ENCODE assay signal across 24 mouse cellular contexts in the genomic region with DNA sequence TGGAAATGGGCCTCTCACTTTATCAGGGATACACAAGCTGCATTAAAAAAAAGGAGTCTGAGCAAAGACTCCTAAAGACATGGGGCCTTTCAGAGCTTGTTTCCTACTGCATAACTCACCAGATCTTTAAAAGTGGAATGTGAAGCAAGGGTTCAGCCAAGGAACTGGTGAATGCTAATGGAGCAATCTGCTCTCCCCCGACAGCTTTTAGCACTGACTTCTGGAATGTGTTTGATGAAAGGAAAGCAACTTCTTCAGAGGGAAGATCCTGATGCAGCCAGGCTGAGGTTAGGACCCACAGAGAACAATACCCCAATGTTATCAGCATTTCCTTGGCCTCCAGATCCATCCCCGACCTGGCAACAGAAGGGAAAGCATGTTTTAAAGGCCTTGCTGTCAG.
DNase-seq lines count a peak whose midpoint lies in the region; ATAC-seq and TF ChIP-seq lines count a peak whose summit lies in the region.
"Had no signal": no experiment of that assay in that cellular context is flagged by ENCODE, and none has a peak within 500 bp of the region (broad histone marks: within the 10 kb centered on the region; RNA-seq: fewer than 3 reads in every experiment).

No protein-coding gene starts in this region.

- H3K27ac ChIP-seq in kidney, postnatal 0 days: no peak overlapping the region
- H3K27ac ChIP-seq in limb, embryonic 14.5 days (replicated peaks; ENCODE audit: low read depth, low read length): no peak overlapping the region
- H3K27ac ChIP-seq: embryonic facial prominence, embryonic 15.5 days; forebrain, embryonic 10.5 days; gastrocnemius, adult 2 months; hindbrain, embryonic 15.5 days had no signal

- no peak overlapping the region for H3K4me3 ChIP-seq in kidney, postnatal 0 days (replicated peaks; ENCODE audit: low read depth, low read length)
- no peak overlapping the region for H3K4me3 ChIP-seq in limb, embryonic 14.5 days (replicated peaks; ENCODE audit: low read length)
- H3K4me3 ChIP-seq: embryonic facial prominence, embryonic 15.5 days; erythroblast, embryonic 14.5 days; forebrain, embryonic 10.5 days; gastrocnemius, adult 2 months; heart, embryonic 12.5 days; hindbrain, embryonic 15.5 days had no signal

- H3K9me3 ChIP-seq in kidney, postnatal 0 days (replicated peaks; ENCODE audit: low read length): no peaks in the 10 kb centered on the region
- H3K9me3 ChIP-seq in limb, embryonic 14.5 days (ENCODE audit: control insufficient read depth, low read length): no peaks in the 10 kb centered on the region
- H3K9me3 ChIP-seq: embryonic facial prominence, embryonic 15.5 days; forebrain, embryonic 10.5 days; heart, embryonic 12.5 days; hindbrain, embryonic 15.5 days had no signal

- no peaks in the 10 kb centered on the region for H3K4me1 ChIP-seq in kidney, postnatal 0 days (replicated peaks; ENCODE audit: insufficient read depth, low read length)
- H3K4me1 ChIP-seq in limb, embryonic 14.5 days (ENCODE audit: control insufficient read depth, insufficient read depth, low read length): no peaks in the 10 kb centered on the region
- H3K4me1 ChIP-seq: embryonic facial prominence, embryonic 15.5 days had no signal

- H3K4me2 ChIP-seq in kidney, postnatal 0 days (ENCODE audit: low read length): no peak overlapping the region
- H3K4me2 ChIP-seq in limb, embryonic 14.5 days (replicated peaks; ENCODE audit: low read depth, low read length, severe bottlenecking): no peak overlapping the region
- H3K4me2 ChIP-seq: embryonic facial prominence, embryonic 15.5 days; heart, embryonic 12.5 days; hindbrain, embryonic 15.5 days had no signal

- TF ChIP-seq POLR2A in limb, embryonic 14.5 days (IDR thresholded peaks at IDR 0.05; ENCODE audit: borderline replicate concordance, extremely low read depth, insufficient read depth, insufficient read length): no peak

- no peak for ATAC-seq in kidney, postnatal 0 days (replicated peaks; ENCODE audit: low FRiP score, low read depth)
- ATAC-seq in limb, embryonic 14.5 days (ENCODE audit: low FRiP score, low read depth): no peak
- ATAC-seq: CD4-positive, CD25-positive, alpha-beta regulatory T cell, adult 4 months; forebrain, embryonic 14.5 days had no signal

- WGBS in kidney, postnatal 0 days: 15% methylated on average over 2 of the region's 2 CpGs
- 23% methylated on average over 2 of the region's 2 CpGs for WGBS in limb, embryonic 14.5 days

- peak; percentile 20 for DNase-seq in kidney, postnatal 0 days (ENCODE audit: low spot score)
- no peak for DNase-seq in kidney, postnatal 25 days
- DNase-seq in Muller cell, postnatal 12 days (ENCODE audit: inconsistent ontology term): peak; percentile 52
- peak; percentile 25 for DNase-seq in limb, embryonic 14.5 days (ENCODE audit: low spot score)
- DNase-seq in lung, postnatal 14 days: peak; percentile 3
- no peak for DNase-seq in adrenal gland, postnatal 4 days (ENCODE audit: low spot score in 2 of 2)
- DNase-seq in adrenal gland, postnatal 25 days: no peak
- no peak for DNase-seq in adrenal gland, postnatal 14 days
- DNase-seq: adrenal gland, postnatal 10 days; B cell, adult 2 months; cerebellum, adult 8-10 months; cerebellum, postnatal 14 days; embryo, embryonic 11 days; gastrocnemius, adult 2 months; gastrocnemius, postnatal 25 days; heart, postnatal 36 days had no signal

- no peak for TF ChIP-seq CTCF in kidney, postnatal 0 days (IDR thresholded peaks at IDR 0.05; ENCODE audit: low read depth)

- no peak overlapping the region for H3K9ac ChIP-seq in kidney, postnatal 0 days (ENCODE audit: low read depth, low read length)
- no peak overlapping the region for H3K9ac ChIP-seq in limb, embryonic 14.5 days (ENCODE audit: low read depth, low read length, severe bottlenecking)
- H3K9ac ChIP-seq: embryonic facial prominence, embryonic 15.5 days; heart, embryonic 12.5 days; hindbrain, embryonic 15.5 days had no signal

- no peaks in the 10 kb centered on the region for H3K27me3 ChIP-seq in kidney, postnatal 0 days (ENCODE audit: insufficient read depth, low read length)
- no peaks in the 10 kb centered on the region for H3K27me3 ChIP-seq in limb, embryonic 14.5 days (ENCODE audit: control insufficient read depth, insufficient read depth, low read length)
- H3K27me3 ChIP-seq: embryonic facial prominence, embryonic 15.5 days; heart, embryonic 12.5 days; hindbrain, embryonic 15.5 days had no signal

- H3K36me3 ChIP-seq in kidney, postnatal 0 days (ENCODE audit: insufficient read depth, low read length): no peaks in the 10 kb centered on the region
- no peaks in the 10 kb centered on the region for H3K36me3 ChIP-seq in limb, embryonic 14.5 days (ENCODE audit: control insufficient read depth, insufficient read depth, low read length)
- H3K36me3 ChIP-seq: embryonic facial prominence, embryonic 15.5 days; forebrain, embryonic 10.5 days; G1E; heart, embryonic 12.5 days; hindbrain, embryonic 15.5 days had no signal

Comparison
In these comparisons a context has a peak if more than half of its experiments do, and no peak if none do; other contexts are left out.
1. DNase-seq: peak in kidney, postnatal 0 days (single experiment), Muller cell, postnatal 12 days (single experiment), limb, embryonic 14.5 days (single experiment) and lung, postnatal 14 days (single experiment); none in kidney, postnatal 25 days (0 of 2), adrenal gland, postnatal 4 days (0 of 2), adrenal gland, postnatal 25 days (single experiment) and adrenal gland, postnatal 14 days (single experiment).